Mouse (Mus musculus) kidney, adult 2 months (tissue): ENCODE data around the gene Utf1.

Source experiments
- CTCF ChIP-seq: fragments of 200-500 bp; conservative IDR thresholded peaks from 2 replicates; pipeline ENCODE4 v1.5.1; 2011; ENCODE audit warnings: low read depth, mild to moderate bottlenecking, control low read depth, low read length, moderate library complexity, mixed read lengths; ENCODE audit not compliant: insufficient read depth, insufficient read length
- POLR2A ChIP-seq: fragments of 200-500 bp; IDR thresholded peaks from one replicate; pipeline ENCODE4 v1.6.1; 2011; ENCODE audit warnings: low read depth, low read length, control low read depth

- TF ChIP-seq CTCF (no peak), POLR2A (no peak)
These were observed 46.8 kb upstream of the Utf1 start for GRCm38 (mm10) chr7:139896796-139897195.
